Mouse (Mus musculus) ES-Bruce4 (cell line): ENCODE results near the gene Cd164. TPM values are rescaled to one million over a fixed set of nuclear protein-coding genes. Genes with fewer than 3 reads are reported as not detected.

Experiments
- H3K27ac ChIP-seq: 2 replicates; pipeline ENCODE4 v1.5.1; 2012; ENCODE audit warnings: low read length, inconsistent platforms; ENCODE audit not compliant: insufficient read depth
- H3K27me3 ChIP-seq: 2 replicates; pipeline ENCODE4 v1.6.1; 2012; ENCODE audit warnings: mild to moderate bottlenecking, low read length, inconsistent platforms; ENCODE audit not compliant: control insufficient read depth, poor library complexity, insufficient read depth, severe bottlenecking
- H3K36me3 ChIP-seq: 2 replicates; pipeline ENCODE4 v1.6.1; 2012; ENCODE audit warnings: inconsistent platforms, mild to moderate bottlenecking, low read length, moderate library complexity; ENCODE audit not compliant: control insufficient read depth, poor library complexity, insufficient read depth, severe bottlenecking
- H3K4me1 ChIP-seq: one replicate; pipeline ENCODE4 v1.8.1; 2011; ENCODE audit warnings: low read length; ENCODE audit not compliant: control insufficient read depth, insufficient read depth
- H3K4me3 ChIP-seq: 2 replicates; pipeline ENCODE4 v1.5.1; 2011; ENCODE audit warnings: low read depth, mild to moderate bottlenecking, low read length
- H3K9ac ChIP-seq: 2 replicates; pipeline ENCODE4 v1.6.1; 2012; ENCODE audit warnings: low read depth, mild to moderate bottlenecking, inconsistent platforms; ENCODE audit not compliant: poor library complexity, severe bottlenecking
- H3K9me3 ChIP-seq: replicated peaks from 2 replicates; pipeline ENCODE4 v1.6.1; 2012; ENCODE audit warnings: mild to moderate bottlenecking, low read length, inconsistent platforms; ENCODE audit not compliant: control insufficient read depth, poor library complexity, insufficient read depth, severe bottlenecking
- CTCF ChIP-seq: IDR thresholded peaks from one replicate; pipeline ENCODE4 v1.8.1; 2011; ENCODE audit warnings: low read depth, low read length
- EP300 ChIP-seq: IDR thresholded peaks from 2 replicates; pipeline ENCODE4 v1.6.1; 2011; ENCODE audit warnings: low read depth, low read length; ENCODE audit not compliant: insufficient read depth
- POLR2A ChIP-seq: IDR thresholded peaks from one replicate; pipeline ENCODE4 v1.8.1; 2011; ENCODE audit warnings: low read length; ENCODE audit not compliant: insufficient read depth
- polyA plus RNA-seq: library from polyadenylated mRNA; stranded (reverse); fragments of >200 nt; gene quantifications from 2 replicates; pipeline ENCODE4 v1.2.4, GENCODE M21; 2011; ENCODE audit warnings: low read depth; ENCODE audit not compliant: missing spikeins, insufficient read depth, insufficient read length

Gene Cd164
- polyA plus RNA-seq, 1 experiment = 315 TPM

DNA sequence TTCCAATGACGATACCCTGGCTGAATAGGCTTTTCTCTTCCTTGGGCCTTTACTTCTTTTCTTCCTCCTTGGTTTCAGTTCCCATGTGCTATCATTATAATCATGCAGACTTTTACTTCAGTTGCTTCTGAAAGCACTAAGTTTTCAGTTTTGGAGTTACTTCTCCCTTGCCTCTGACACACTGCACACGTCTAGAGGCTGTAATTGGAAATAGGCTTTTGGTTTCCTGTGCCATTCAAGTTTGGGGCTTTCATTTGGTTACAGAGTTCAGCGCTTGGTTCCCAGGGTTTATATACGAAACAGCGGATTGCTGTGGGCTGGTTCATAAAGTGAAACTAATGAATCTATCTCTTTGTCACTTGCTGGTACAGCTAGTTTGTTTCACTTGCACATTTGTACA lies 10.8 kb downstream of the Cd164 start:
- no peak for TF ChIP-seq EP300
- no peak for TF ChIP-seq POLR2A
- no peak for TF ChIP-seq CTCF
- H3K4me1 ChIP-seq = no peaks in the 10 kb centered on the region
- no peak overlapping the region for H3K27ac ChIP-seq
- no peaks in the 10 kb centered on the region for H3K9me3 ChIP-seq
- H3K4me3 ChIP-seq = no peak overlapping the region
- H3K27me3 ChIP-seq = no peaks in the 10 kb centered on the region
- peaks cover 64% of the 10 kb centered on the region for H3K36me3 ChIP-seq
- no peak overlapping the region for H3K9ac ChIP-seq

DNA sequence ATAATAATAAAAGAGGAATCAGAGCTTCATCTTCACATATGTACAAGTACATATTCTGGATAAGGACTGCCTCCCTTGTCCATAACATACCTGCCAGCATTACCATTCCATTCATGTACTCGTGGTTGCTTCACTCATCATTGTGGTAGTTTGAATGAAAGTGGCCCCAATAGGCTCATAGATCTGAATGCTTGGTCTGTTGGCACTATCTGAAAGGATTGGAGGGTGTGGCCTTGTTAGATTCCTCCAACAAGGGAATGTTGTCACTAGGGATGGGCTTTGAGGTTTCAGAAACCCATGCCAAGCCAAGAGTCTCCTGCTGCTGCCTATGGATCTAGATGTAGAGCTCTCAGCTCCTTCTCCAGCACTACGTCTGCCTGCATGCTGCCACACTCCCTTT lies 16.8 kb downstream of the Cd164 start:
- TF ChIP-seq CTCF (no peak), EP300 (no peak), POLR2A (no peak)
- no peak overlapping the region for H3K9ac ChIP-seq
- H3K4me1 ChIP-seq = no peaks in the 10 kb centered on the region

DNA sequence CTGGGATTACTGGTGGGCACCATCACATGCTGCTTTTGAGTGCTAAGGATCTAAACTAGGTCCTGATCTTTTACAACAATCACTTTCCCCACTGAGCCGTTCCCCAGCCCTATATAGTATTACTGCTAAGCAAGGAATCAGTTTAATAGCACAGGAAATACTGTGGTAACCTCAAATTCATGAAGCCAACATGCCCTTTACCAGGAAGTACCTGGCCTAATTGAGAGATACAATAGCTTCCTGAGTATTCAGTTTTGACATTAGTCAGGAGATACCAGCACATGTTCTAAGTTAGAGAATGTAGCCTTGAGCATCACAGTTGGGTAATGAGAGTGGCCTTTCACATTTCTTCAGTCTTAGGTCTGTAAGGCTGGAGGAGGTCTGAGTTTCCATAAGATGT lies 17.5 kb downstream of the Cd164 start:
- H3K36me3 ChIP-seq = peaks cover 30% of the 10 kb centered on the region
- no peaks in the 10 kb centered on the region for H3K27me3 ChIP-seq
- H3K27ac ChIP-seq = no peak overlapping the region
- H3K9me3 ChIP-seq = no peaks in the 10 kb centered on the region
- H3K9ac ChIP-seq = no peak overlapping the region
- no peaks in the 10 kb centered on the region for H3K4me1 ChIP-seq
- TF ChIP-seq EP300 (no peak), CTCF (no peak), POLR2A (no peak)
- no peak overlapping the region for H3K4me3 ChIP-seq

More for the DNA sequence above, 16.8 kb downstream of the Cd164 start:
- H3K27me3 ChIP-seq = no peaks in the 10 kb centered on the region
- no peaks in the 10 kb centered on the region for H3K9me3 ChIP-seq
- H3K36me3 ChIP-seq = peaks cover 35% of the 10 kb centered on the region
- H3K4me3 ChIP-seq = no peak overlapping the region
- H3K27ac ChIP-seq = no peak overlapping the region

DNA sequence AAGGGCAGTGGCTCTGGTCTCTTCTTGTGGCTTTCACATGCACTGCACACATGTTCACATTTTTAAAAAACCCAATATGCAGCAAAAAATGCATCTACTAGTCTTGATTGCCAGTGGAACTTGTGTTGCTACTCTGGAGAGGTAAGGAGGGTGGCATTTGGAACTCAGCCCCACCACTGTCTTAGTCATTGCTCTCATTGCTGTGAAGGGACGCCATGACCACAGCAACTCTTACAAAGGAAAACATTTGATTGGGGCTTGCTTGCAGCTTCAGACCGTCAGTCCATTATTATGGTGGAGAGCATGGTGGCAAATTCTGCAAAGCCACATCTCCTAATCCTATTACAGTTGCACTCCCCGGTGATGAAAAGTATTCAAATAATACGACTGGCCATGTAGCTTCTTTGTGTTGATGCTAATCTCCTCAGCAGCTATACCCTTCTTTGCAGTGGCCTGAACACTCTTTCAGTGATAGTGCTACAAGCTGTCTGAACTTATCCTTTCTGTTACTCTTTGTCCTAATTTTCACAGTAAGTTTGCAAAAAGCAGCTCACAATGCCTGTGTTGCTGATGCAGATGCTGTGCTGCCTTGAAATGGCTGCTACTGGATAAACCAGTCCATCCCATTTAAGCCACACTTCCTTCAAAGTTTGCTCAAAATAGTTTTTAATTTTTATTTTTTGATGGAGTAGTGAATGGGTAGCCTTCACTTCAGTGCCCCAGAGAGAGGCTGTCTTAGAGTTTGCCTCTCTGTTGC lies 18.2 kb downstream of the Cd164 start:
- Histone ChIP-seq H3K4me1 (no peaks in the 10 kb centered on the region), H3K4me3 (no peak overlapping the region), H3K27me3 (no peaks in the 10 kb centered on the region), H3K27ac (no peak overlapping the region), H3K9me3 (no peaks in the 10 kb centered on the region), H3K36me3 (peaks cover 29% of the 10 kb centered on the region), H3K9ac (no peak overlapping the region)
- no peak for TF ChIP-seq EP300
- TF ChIP-seq CTCF = no peak
- no peak for TF ChIP-seq POLR2A

DNA sequence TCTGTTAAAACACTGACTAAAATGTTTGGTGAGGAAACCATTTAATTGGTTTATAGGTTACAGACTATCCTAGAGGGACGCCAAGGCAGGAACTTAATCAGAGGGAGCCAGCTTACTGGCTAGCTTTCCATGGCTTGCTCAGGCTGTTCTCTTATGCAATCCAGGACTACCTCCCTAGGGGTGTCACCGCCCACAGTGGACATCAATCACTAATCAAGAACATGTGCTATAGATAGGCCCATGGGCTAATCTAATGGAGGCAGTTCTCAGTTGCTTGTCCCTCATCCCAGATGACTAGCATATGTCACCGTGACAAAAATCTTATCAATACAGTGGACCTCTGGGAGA lies 18.7 kb downstream of the Cd164 start:
- Histone ChIP-seq H3K4me1 (no peaks in the 10 kb centered on the region), H3K9me3 (no peaks in the 10 kb centered on the region), H3K36me3 (peaks cover 24% of the 10 kb centered on the region), H3K27ac (no peak overlapping the region), H3K4me3 (no peak overlapping the region), H3K27me3 (no peaks in the 10 kb centered on the region), H3K9ac (no peak overlapping the region)
- TF ChIP-seq CTCF (no peak), EP300 (no peak), POLR2A (no peak)

DNA sequence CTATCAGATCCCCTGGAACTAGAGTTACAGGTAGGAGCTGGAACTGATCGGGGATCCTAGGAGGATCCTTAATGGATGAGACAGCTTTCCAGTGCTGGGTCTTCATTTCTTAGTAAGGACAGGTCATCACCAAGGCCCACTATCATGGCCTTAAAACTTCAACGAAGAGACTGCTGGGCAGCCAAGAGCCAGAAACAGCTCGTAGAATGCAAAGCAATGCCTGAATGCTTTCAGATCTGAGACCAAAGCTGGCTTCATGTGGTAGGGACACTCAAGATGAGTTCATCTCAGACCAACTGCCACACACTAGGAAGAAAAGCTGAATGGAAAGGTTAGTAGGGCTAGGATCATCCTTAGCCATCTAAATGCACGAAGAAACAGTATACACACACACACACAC lies 19.8 kb downstream of the Cd164 start:
- TF ChIP-seq POLR2A = no peak

More for the DNA sequence above, 19.8 kb downstream of the Cd164 start:
- Histone ChIP-seq H3K9me3 (no peaks in the 10 kb centered on the region), H3K36me3 (peaks cover 15% of the 10 kb centered on the region), H3K27ac (no peak overlapping the region), H3K9ac (no peak overlapping the region), H3K4me1 (no peaks in the 10 kb centered on the region), H3K4me3 (no peak overlapping the region), H3K27me3 (no peaks in the 10 kb centered on the region)
